Mouse (Mus musculus) cortical plate, adult 2 months (tissue): ENCODE results near the gene Zfp408.

ENCODE experiments used
- CTCF ChIP-seq: fragments of 200-500 bp; IDR thresholded peaks from 2 replicates; pipeline ENCODE4 v1.5.1; 2011; ENCODE audit warnings: mild to moderate bottlenecking, control low read depth, low read length; ENCODE audit not compliant: insufficient read depth; ENCODE audit errors: extremely low read depth
- POLR2A ChIP-seq: fragments of 200-500 bp; IDR thresholded peaks from 2 replicates; pipeline ENCODE4 v1.6.1; 2011; ENCODE audit warnings: mild to moderate bottlenecking, low read length, control low read depth; ENCODE audit not compliant: insufficient read depth; ENCODE audit errors: extremely low read depth

DNA sequence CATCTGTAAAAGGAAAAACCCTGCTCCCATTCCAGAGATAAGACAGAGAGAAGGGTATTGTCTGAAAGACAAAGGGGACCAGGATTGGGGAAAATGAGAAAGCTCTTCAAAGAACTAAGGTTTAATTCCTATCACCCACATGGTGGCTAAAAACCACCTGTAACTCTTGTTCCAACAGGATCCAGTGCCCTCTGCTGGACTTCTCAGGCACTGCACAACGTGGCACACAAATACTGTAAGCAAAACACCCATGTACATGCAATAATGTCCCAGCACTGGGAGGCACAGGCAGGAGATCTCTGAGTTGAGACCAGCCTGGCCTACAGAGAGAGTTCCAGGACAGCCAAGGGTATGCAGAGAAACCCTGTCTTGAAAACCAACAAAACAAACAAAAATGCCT, 2.9 kb downstream of the Zfp408 start:
- TF ChIP-seq POLR2A: no peak
- peak; percentile 64 for TF ChIP-seq CTCF
